Mouse (Mus musculus) heart, postnatal 0 days (tissue): Measurements from ENCODE around the gene Gm20547. TPM values are rescaled to one million over a fixed set of nuclear protein-coding genes. Genes with fewer than 3 reads are reported as not detected.
A peak's percentile ranks its signal among the peaks of the same experiment; 100 is the strongest.

Experiments
- ATAC-seq: fragments of 200-750 bp; cut with Nextera tagmentation; 2 replicates; pipeline ENCODE4 v1.8.0; 2017; ENCODE audit warnings: low read depth, moderate number of reproducible peaks, moderate library complexity; ENCODE audit not compliant: insufficient read depth
- DNase-seq: peaks from one replicate; pipeline ENCODE4 v3.0.0-alpha.2; 2016; ENCODE audit warnings: low spot score
- H3K27ac ChIP-seq: fragments of 300-500 bp; sonication (generic); 2 replicates; pipeline ENCODE4 v1.5.1; 2014; ENCODE audit warnings: low read depth, mild to moderate bottlenecking
- H3K27me3 ChIP-seq: fragments of 300-500 bp; sonication (generic); 2 replicates; pipeline ENCODE4 v1.6.1; 2014; ENCODE audit warnings: low read length, mixed read lengths; ENCODE audit not compliant: control insufficient read depth, insufficient read depth
- H3K36me3 ChIP-seq: fragments of 300-500 bp; sonication (generic); replicated peaks from 2 replicates; pipeline ENCODE4 v1.6.1; 2014; ENCODE audit warnings: low read length, mixed read lengths; ENCODE audit not compliant: control insufficient read depth, insufficient read depth
- H3K4me1 ChIP-seq: fragments of 300-500 bp; sonication (generic); 2 replicates; pipeline ENCODE4 v1.6.1; 2014; ENCODE audit warnings: antibody characterized with exemption; ENCODE audit not compliant: control insufficient read depth, insufficient read depth
- H3K4me2 ChIP-seq: fragments of 300-500 bp; sonication (generic); 2 replicates; pipeline ENCODE4 v1.6.1; 2014; ENCODE audit warnings: low read depth, mild to moderate bottlenecking, low read length, moderate library complexity
- H3K4me3 ChIP-seq: fragments of 300-500 bp; sonication (generic); 2 replicates; pipeline ENCODE4 v1.5.1; 2014; ENCODE audit warnings: low read depth, low read length
- H3K9ac ChIP-seq: fragments of 300-500 bp; sonication (generic); replicated peaks from 2 replicates; pipeline ENCODE4 v1.6.1; 2014; ENCODE audit warnings: low read depth, low read length, mixed read lengths
- H3K9me3 ChIP-seq: fragments of 300-500 bp; sonication (generic); replicated peaks from 2 replicates; pipeline ENCODE4 v1.6.1; 2016; ENCODE audit warnings: low read length; ENCODE audit not compliant: control insufficient read depth
- CTCF ChIP-seq: IDR thresholded peaks from 2 replicates; pipeline ENCODE4 v1.5.1; 2016; ENCODE audit warnings: antibody characterized with exemption, control low read depth, low read depth
- EP300 ChIP-seq: IDR thresholded peaks from 2 replicates; pipeline ENCODE4 v1.6.1; 2016; ENCODE audit warnings: antibody characterized with exemption, low read depth
- WGBS: fragments of 180-500 bp; shearing (Covaris S2); extraction: QIAGEN DNeasy Blood & Tissue Kit; methylation state at CpG from one replicate; pipeline ENCODE4 v1.1.7; 2014; 5-methylcytosine and 5-hydroxymethylcytosine counted together
- polyA plus RNA-seq: library from polyadenylated mRNA; unstranded; fragments of >200 nt; fragmentation: Nextera tagmentation; extraction: Ambion mirVana; gene quantifications from 2 replicates; pipeline ENCODE4 v1.2.1, GENCODE M21; 2015
- total RNA-seq: library from RNA; depleted of rRNA; stranded (reverse); fragments of >200 nt; gene quantifications from 2 replicates; pipeline ENCODE4 v1.2.3, GENCODE M21; 2014; ENCODE audit warnings: low replicate concordance

Gm20547 gene
- total and polyA plus RNA-seq, 2 experiments from 2014 or later = not detected

GRCm38 (mm10) chr17:34899053-34899889 is 17.4 kb upstream of the Gm20547 start:
- TF ChIP-seq EP300 = no peak
- no peak for TF ChIP-seq CTCF
- under 1% methylated on average over 38 of the region's 45 CpGs for WGBS
- Histone ChIP-seq H3K9me3 (no peaks in the 10 kb centered on the region), H3K9ac (peak overlapping the region; percentile 93), H3K4me2 (peak overlapping the region; percentile 81), H3K36me3 (peaks cover 29% of the 10 kb centered on the region), H3K27ac (peak overlapping the region; percentile 97), H3K4me3 (peak overlapping the region; percentile 97), H3K4me1 (peaks cover 16% of the 10 kb centered on the region), H3K27me3 (no peaks in the 10 kb centered on the region)
- DNase-seq (no peak), ATAC-seq (no peak)

GRCm38 (mm10) chr17:34898706-34899052 is 16.8 kb upstream of the Gm20547 start:
- Histone ChIP-seq H3K9ac (peak overlapping the region; percentile 93), H3K4me2 (peak overlapping the region; percentile 81), H3K4me3 (peak overlapping the region; percentile 97), H3K9me3 (no peaks in the 10 kb centered on the region), H3K27me3 (no peaks in the 10 kb centered on the region), H3K4me1 (peaks cover 19% of the 10 kb centered on the region), H3K27ac (peak overlapping the region; percentile 97), H3K36me3 (peaks cover 23% of the 10 kb centered on the region)
- DNase-seq = no peak
- ATAC-seq = no peak
- WGBS = 4% methylated on average over 4 of the region's 47 CpGs
- no peak for TF ChIP-seq EP300
- TF ChIP-seq CTCF = no peak

GRCm38 (mm10) chr17:34898160-34898586 is 16.3 kb upstream of the Gm20547 start, which contains the start of the genes C2 and Ehmt2:
TSS of gene C2 (minus strand) at chr17:34898265.
TSS of gene Ehmt2 (plus strand) at chr17:34898469.
- DNase-seq (peak; percentile 75), ATAC-seq (peak; percentile 39)
- peaks cover 18% of the 10 kb centered on the region for H3K36me3 ChIP-seq
- no peak for TF ChIP-seq CTCF
- no peak for TF ChIP-seq EP300
- peak within 1 kb of the TSS; percentile 97 for H3K27ac ChIP-seq
- H3K9ac ChIP-seq = peak within 1 kb of the TSS; percentile 93
- no peaks in the 10 kb centered on the region for H3K9me3 ChIP-seq
- peaks cover 21% of the 10 kb centered on the region for H3K4me1 ChIP-seq
- H3K4me2 ChIP-seq = peak within 1 kb of the TSS; percentile 81
- WGBS = 0% methylated on average over 18 of the region's 44 CpGs
- H3K4me3 ChIP-seq = peak within 1 kb of the TSS; percentile 97
- H3K27me3 ChIP-seq = no peaks in the 10 kb centered on the region

GRCm38 (mm10) chr17:34897373-34898159 is 15.7 kb upstream of the Gm20547 start:
- Histone ChIP-seq H3K4me3 (peak overlapping the region; percentile 97), H3K9me3 (no peaks in the 10 kb centered on the region), H3K27me3 (no peaks in the 10 kb centered on the region), H3K27ac (peak overlapping the region; percentile 97), H3K4me2 (peak overlapping the region; percentile 81), H3K9ac (peak overlapping the region; percentile 93), H3K4me1 (peaks cover 21% of the 10 kb centered on the region), H3K36me3 (peaks cover 12% of the 10 kb centered on the region)
- ATAC-seq (no peak), DNase-seq (peak; percentile 72)
- TF ChIP-seq CTCF (no peak), EP300 (no peak)
- 10% methylated on average over 10 of the region's 10 CpGs for WGBS

- WGBS = 82% methylated on average over 17 of the region's 17 CpGs
- H3K9me3 ChIP-seq = no peaks in the 10 kb centered on the region
- no peak for DNase-seq
Measured at GRCm38 (mm10) chr17:34896366-34896765, 14.5 kb upstream of the Gm20547 start.

More at GRCm38 (mm10) chr17:34896366-34896765, 14.5 kb upstream of the Gm20547 start:
- Histone ChIP-seq H3K4me3 (no peak overlapping the region), H3K36me3 (peaks cover 4% of the 10 kb centered on the region; the same call in 1 of the 2 replicates), H3K27ac (no peak overlapping the region), H3K27me3 (no peaks in the 10 kb centered on the region), H3K4me2 (no peak overlapping the region), H3K4me1 (peaks cover 21% of the 10 kb centered on the region), H3K9ac (no peak overlapping the region)
- TF ChIP-seq CTCF = no peak
- no peak for TF ChIP-seq EP300
- ATAC-seq = no peak
